Mouse (Mus musculus) lung, adult 2 months (tissue): Measurements from ENCODE around the gene Tor1b. TPM values are rescaled to one million over a fixed set of nuclear protein-coding genes. Genes with fewer than 3 reads are reported as not detected.
A peak's percentile ranks its signal among the peaks of the same experiment; 100 is the strongest.
"Not testable (repeated sequence)": the region's sequence is repeated elsewhere in the genome, so short reads cannot be mapped to it uniquely, and the experiment has no call there.

Source experiments
- DNase-seq: peaks from one replicate; pipeline ENCODE4 v3.0.0; 2022
- H3K4me1 ChIP-seq: fragments of 200-500 bp; 2 replicates; pipeline ENCODE4 v1.6.1; 2011; ENCODE audit warnings: low read length; ENCODE audit not compliant: control insufficient read depth, insufficient read depth
- H3K4me3 ChIP-seq: fragments of 200-500 bp; replicated peaks from 2 replicates; pipeline ENCODE3; 2011; ENCODE audit warnings: low read depth, mild to moderate bottlenecking, control low read depth, low read length; ENCODE audit errors: extremely low read depth
- CTCF ChIP-seq: fragments of 200-500 bp; IDR thresholded peaks from 2 replicates; pipeline ENCODE4 v1.5.1; 2011; ENCODE audit warnings: mild to moderate bottlenecking, low read length, control low read depth; ENCODE audit not compliant: insufficient read depth
- POLR2A ChIP-seq: fragments of 200-500 bp; IDR thresholded peaks from 2 replicates; pipeline ENCODE4 v1.6.1; 2011; ENCODE audit warnings: low read depth, mild to moderate bottlenecking, control low read depth, low read length, borderline replicate concordance; ENCODE audit errors: extremely low read depth
- WGBS: fragments of 180-500 bp; shearing (Covaris S2); methylation state at CpG from one replicate; pipeline ENCODE4 v1.1.7; 2018; 5-methylcytosine and 5-hydroxymethylcytosine counted together
- polyA plus RNA-seq: library from polyadenylated mRNA; depleted of rRNA; stranded (reverse); fragments of >200 nt; gene quantifications from 2 replicates; pipeline ENCODE4 v1.2.3, GENCODE M21; 2012; rRNA removed

Gene Tor1b
- polyA plus RNA-seq = 23.6 and 30.2 TPM in 2 replicates

- under 1% methylated on average over 60 of the region's 60 CpGs for WGBS
- DNase-seq = peak; percentile 78
- TF ChIP-seq CTCF = no peak
- TF ChIP-seq POLR2A = peak; percentile 98
- Histone ChIP-seq H3K4me3 (peak within 1 kb of the TSS; percentile 94), H3K4me1 (peaks cover 7% of the 10 kb centered on the region)
Measured at GRCm38 (mm10) chr2:30952824-30953490, at the start of gene Tor1b. Tor1b (plus strand) TSS chr2:30952959.

GRCm38 (mm10) chr2:30904231-30904630 is 48.5 kb upstream of the Tor1b start:
- DNase-seq = no peak
- Histone ChIP-seq H3K4me1 (no peaks in the 10 kb centered on the region), H3K4me3 (no peak overlapping the region)
- WGBS = 79% methylated on average over 6 of the region's 6 CpGs
- TF ChIP-seq POLR2A = no peak
- no peak for TF ChIP-seq CTCF

- 59% methylated on average over 7 of the region's 7 CpGs for WGBS
Measured at GRCm38 (mm10) chr2:30904991-30905390, 47.8 kb upstream of the Tor1b start.

GRCm38 (mm10) chr2:30905906-30906305 is 46.9 kb upstream of the Tor1b start:
- no peak for DNase-seq
- Histone ChIP-seq H3K4me1 (no peaks in the 10 kb centered on the region), H3K4me3 (no peak overlapping the region)
- TF ChIP-seq POLR2A (no peak), CTCF (no peak)
- 88% methylated on average over 8 of the region's 8 CpGs for WGBS

More at GRCm38 (mm10) chr2:30904991-30905390, 47.8 kb upstream of the Tor1b start:
- H3K4me3 ChIP-seq = no peak overlapping the region
- TF ChIP-seq CTCF (no peak), POLR2A (no peak)
- no peaks in the 10 kb centered on the region for H3K4me1 ChIP-seq
- DNase-seq = no peak

- WGBS = 67% methylated on average over 4 of the region's 4 CpGs
- Histone ChIP-seq H3K4me1 (no peaks in the 10 kb centered on the region), H3K4me3 (no peak overlapping the region)
- TF ChIP-seq CTCF = no peak
- TF ChIP-seq POLR2A = no peak
- DNase-seq = no peak
Measured at GRCm38 (mm10) chr2:30906641-30907040, 46.1 kb upstream of the Tor1b start.

GRCm38 (mm10) chr2:30912291-30912773 is 40.4 kb upstream of the Tor1b start:
- DNase-seq = peak; percentile 58
- 21% methylated on average over 4 of the region's 4 CpGs for WGBS
- Histone ChIP-seq H3K4me1 (peaks cover 10% of the 10 kb centered on the region; the same call in 1 of the 2 replicates), H3K4me3 (no peak overlapping the region)
- no peak for TF ChIP-seq POLR2A
- TF ChIP-seq CTCF = no peak

GRCm38 (mm10) chr2:30913022-30913421 is 39.7 kb upstream of the Tor1b start:
- no peak overlapping the region for H3K4me3 ChIP-seq
- 75% methylated on average over 8 of the region's 8 CpGs for WGBS
- TF ChIP-seq POLR2A (no peak), CTCF (no peak)
- peaks cover 10% of the 10 kb centered on the region; the same call in 1 of the 2 replicates for H3K4me1 ChIP-seq
- DNase-seq = no peak

- Histone ChIP-seq H3K4me3 (no peak overlapping the region), H3K4me1 (peaks cover 20% of the 10 kb centered on the region)
- no peak for DNase-seq
- 69% methylated on average over 3 of the region's 3 CpGs for WGBS
- TF ChIP-seq POLR2A (no peak), CTCF (no peak)
Measured at GRCm38 (mm10) chr2:30914836-30915235, 37.9 kb upstream of the Tor1b start.

GRCm38 (mm10) chr2:30915376-30915775 is 37.4 kb upstream of the Tor1b start:
- no peak for DNase-seq
- WGBS = 87% methylated on average over 5 of the region's 5 CpGs
- peaks cover 20% of the 10 kb centered on the region for H3K4me1 ChIP-seq
- no peak for TF ChIP-seq CTCF
- TF ChIP-seq POLR2A = no peak
- H3K4me3 ChIP-seq = no peak overlapping the region

- H3K4me1 ChIP-seq = peaks cover 20% of the 10 kb centered on the region
- not testable (repeated sequence) for DNase-seq, H3K4me3 ChIP-seq
- 71% methylated on average over 6 of the region's 6 CpGs for WGBS
Measured at GRCm38 (mm10) chr2:30915933-30916332, 36.8 kb upstream of the Tor1b start.
